Mouse (Mus musculus) gastrocnemius, adult 8-10 months (tissue): ENCODE results near the gene F10. TPM values are rescaled to one million over a fixed set of nuclear protein-coding genes. Genes with fewer than 3 reads are reported as not detected.

Experiments
- DNase-seq, 2 experiments: peaks; one replicate each; pipeline ENCODE4 v3.0.0; 2022; ENCODE audit warnings: low spot score in 2 of 2
- total RNA-seq, 4 experiments: library from RNA; stranded (reverse); gene quantifications; 2 replicates each; pipeline ENCODE4 v1.2.4; 2022

The F10 gene
- not detected for total RNA-seq

GRCm38 (mm10) chr8:13037015-13037414 lies at the start of gene F10:
Gene F10, plus strand, starts transcription at chr8:13037308.
- no peak for DNase-seq

GRCm38 (mm10) chr8:12987571-12987970 lies 49.5 kb upstream of the F10 start:
- DNase-seq = no peak

GRCm38 (mm10) chr8:12988722-12989430 lies 48.2 kb upstream of the F10 start:
- DNase-seq = peak in 1 of 2 experiments; percentile 16

- no peak for DNase-seq
Measured at GRCm38 (mm10) chr8:12991411-12991810, 45.7 kb upstream of the F10 start.

GRCm38 (mm10) chr8:12994468-12994867 lies 42.6 kb upstream of the F10 start:
- DNase-seq = no peak

- DNase-seq = no peak
Measured at GRCm38 (mm10) chr8:12995481-12995880, 41.6 kb upstream of the F10 start.

- DNase-seq = peak; percentile 34 to 38
Measured at GRCm38 (mm10) chr8:12996831-12997275, 40.3 kb upstream of the F10 start.

GRCm38 (mm10) chr8:12998331-12998730 lies 38.8 kb upstream of the F10 start:
- DNase-seq = no peak

- no peak for DNase-seq
Measured at GRCm38 (mm10) chr8:12999793-13000192, 37.3 kb upstream of the F10 start.

GRCm38 (mm10) chr8:13007458-13007857 lies 29.6 kb upstream of the F10 start:
- no peak for DNase-seq

- DNase-seq = no peak
Measured at GRCm38 (mm10) chr8:13010313-13010712, 26.8 kb upstream of the F10 start.

- DNase-seq = no peak
Measured at GRCm38 (mm10) chr8:13019560-13019959, 17.5 kb upstream of the F10 start.

GRCm38 (mm10) chr8:13021830-13022229 lies 15.3 kb upstream of the F10 start:
- no peak for DNase-seq

GRCm38 (mm10) chr8:13025487-13026224 lies 11.5 kb upstream of the F10 start, which contains the start of gene F7:
Gene F7, plus strand, starts transcription at chr8:13026034.
- no peak for DNase-seq

- no peak for DNase-seq
Measured at GRCm38 (mm10) chr8:13027615-13028014, 9.5 kb upstream of the F10 start.

GRCm38 (mm10) chr8:13028482-13028881 lies 8.6 kb upstream of the F10 start:
- peak in 1 of 2 experiments; percentile 6 for DNase-seq

GRCm38 (mm10) chr8:13036346-13036812 lies 729 bp upstream of the F10 start:
- no peak for DNase-seq

- no peak for DNase-seq
Measured at GRCm38 (mm10) chr8:13037569-13037968, 461 bp downstream of the F10 start.

GRCm38 (mm10) chr8:13039054-13039453 lies 1.9 kb downstream of the F10 start:
- DNase-seq = no peak

- DNase-seq = no peak
Measured at GRCm38 (mm10) chr8:13041459-13041858, 4.4 kb downstream of the F10 start.

- DNase-seq = no peak
Measured at GRCm38 (mm10) chr8:13047652-13048051, 10.5 kb downstream of the F10 start.

- DNase-seq = no peak
Measured at GRCm38 (mm10) chr8:13050550-13050949, 13.4 kb downstream of the F10 start.

- DNase-seq = no peak
Measured at GRCm38 (mm10) chr8:13057351-13057750, 20.2 kb downstream of the F10 start.
